25 mouse cellular contexts compared by ENCODE assay signal in the genomic region with DNA sequence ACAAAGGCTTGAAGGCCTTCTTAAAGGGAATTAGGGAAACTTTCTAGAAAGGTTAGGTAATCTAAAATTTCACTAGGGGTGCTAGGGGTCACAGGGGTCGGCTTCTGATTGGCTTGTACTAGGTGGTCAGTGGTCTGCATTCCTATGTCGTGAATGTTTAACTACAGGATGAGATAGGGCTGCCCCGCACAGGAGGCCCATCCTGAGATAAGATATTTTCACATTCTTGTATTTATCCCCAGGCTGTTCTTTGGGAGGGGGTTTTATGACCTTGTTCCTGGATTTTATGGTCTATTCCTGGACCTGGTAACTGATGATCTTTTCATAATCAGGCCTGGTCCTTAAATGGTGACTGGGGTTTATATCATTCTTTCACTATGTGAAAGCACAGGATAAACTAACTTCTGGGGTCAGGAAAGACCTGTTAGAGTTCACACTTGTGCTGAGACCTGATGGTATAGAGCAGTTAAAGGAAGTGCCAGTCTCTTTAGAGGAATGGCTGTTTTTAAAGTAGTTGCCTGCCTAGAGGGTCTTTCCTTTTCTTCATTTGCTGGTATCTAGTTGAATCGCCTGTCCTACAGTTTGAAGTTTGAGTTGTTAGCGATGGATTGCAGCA.
"Had no signal": no experiment of that assay in that cellular context is flagged by ENCODE, and none has a peak within 500 bp of the region (broad histone marks: within the 10 kb centered on the region; RNA-seq: fewer than 3 reads in every experiment).

No protein-coding gene starts in this region.

- H3K4me2 ChIP-seq: heart, embryonic 12.5 days; hindbrain, embryonic 12.5 days; hindbrain, embryonic 14.5 days; kidney, embryonic 15.5 days; limb, embryonic 13.5 days; limb, embryonic 15.5 days; liver, embryonic 12.5 days had no signal

- H3K9ac ChIP-seq: heart, embryonic 12.5 days; hindbrain, embryonic 12.5 days; hindbrain, embryonic 14.5 days; kidney, embryonic 15.5 days; limb, embryonic 13.5 days; limb, embryonic 15.5 days; liver, embryonic 12.5 days; liver, embryonic 14.5 days had no signal

- H3K27me3 ChIP-seq: heart, embryonic 12.5 days; hindbrain, embryonic 12.5 days; kidney, embryonic 15.5 days; limb, embryonic 13.5 days; limb, embryonic 15.5 days; liver, embryonic 12.5 days had no signal

- H3K36me3 ChIP-seq: heart, embryonic 10.5 days; heart, embryonic 12.5 days; hindbrain, embryonic 10.5 days; hindbrain, embryonic 12.5 days; kidney, embryonic 15.5 days; limb, embryonic 13.5 days; limb, embryonic 15.5 days; liver, embryonic 12.5 days had no signal

- ATAC-seq: hindbrain, embryonic 16.5 days; inflammation-experienced regulatory T-cells, adult 6 months; liver, embryonic 12.5 days had no signal

- H3K27ac ChIP-seq: gastrocnemius, adult 2 months; heart, embryonic 10.5 days; hindbrain, embryonic 10.5 days; hindbrain, embryonic 12.5 days; hindbrain, embryonic 14.5 days; kidney, embryonic 15.5 days; kidney, postnatal 0 days; limb, embryonic 13.5 days; limb, embryonic 15.5 days; liver, embryonic 12.5 days; liver, embryonic 14.5 days had no signal

- H3K4me1 ChIP-seq: heart, embryonic 10.5 days; heart, embryonic 12.5 days; hindbrain, embryonic 10.5 days; hindbrain, embryonic 12.5 days; kidney, embryonic 15.5 days; limb, embryonic 15.5 days; liver, embryonic 12.5 days had no signal

- DNase-seq: gastrocnemius, adult 2 months; gastrocnemius, postnatal 10 days; gastrocnemius, postnatal 25 days; heart, postnatal 10 days; heart, postnatal 4 days; kidney, adult 18-20 months; kidney, adult 9 months; kidney, postnatal 14 days; kidney, postnatal 36 days; layer of hippocampus, adult 9-11 months; layer of hippocampus, postnatal 36 days; left cerebral cortex, postnatal 4 days had no signal

- H3K4me3 ChIP-seq: gastrocnemius, adult 2 months; heart, embryonic 10.5 days; heart, embryonic 12.5 days; hindbrain, embryonic 10.5 days; hindbrain, embryonic 12.5 days; kidney, embryonic 15.5 days; limb, embryonic 13.5 days; limb, embryonic 15.5 days; liver, embryonic 12.5 days had no signal

- H3K9me3 ChIP-seq: heart, embryonic 10.5 days; heart, embryonic 12.5 days; hindbrain, embryonic 10.5 days; hindbrain, embryonic 12.5 days; kidney, embryonic 15.5 days; limb, embryonic 13.5 days; limb, embryonic 15.5 days had no signal
